Mouse (Mus musculus) liver, postnatal 0 days (tissue): ENCODE results near the gene Gm20388.

Source experiments
- CTCF ChIP-seq: sonication (generic); IDR thresholded peaks from 2 replicates; pipeline ENCODE4 v1.5.1; 2016; ENCODE audit warnings: antibody characterized with exemption, low read depth
- EP300 ChIP-seq: IDR thresholded peaks from 2 replicates; pipeline ENCODE4 v1.6.1; 2016; ENCODE audit warnings: antibody characterized with exemption, low read depth, mild to moderate bottlenecking

GRCm38 (mm10) chr8:123683321-123683720, 3772.7 kb downstream of the Gm20388 start:
- TF ChIP-seq CTCF (no peak), EP300 (no peak)
